Mouse (Mus musculus): ENCODE measurements around the gene Tmtc2. TPM values are rescaled to one million over a fixed set of nuclear protein-coding genes. Genes with fewer than 3 reads are reported as not detected.

Tmtc2 gene
- polyA plus RNA-seq, 1 experiment: 1.1 TPM

DNA sequence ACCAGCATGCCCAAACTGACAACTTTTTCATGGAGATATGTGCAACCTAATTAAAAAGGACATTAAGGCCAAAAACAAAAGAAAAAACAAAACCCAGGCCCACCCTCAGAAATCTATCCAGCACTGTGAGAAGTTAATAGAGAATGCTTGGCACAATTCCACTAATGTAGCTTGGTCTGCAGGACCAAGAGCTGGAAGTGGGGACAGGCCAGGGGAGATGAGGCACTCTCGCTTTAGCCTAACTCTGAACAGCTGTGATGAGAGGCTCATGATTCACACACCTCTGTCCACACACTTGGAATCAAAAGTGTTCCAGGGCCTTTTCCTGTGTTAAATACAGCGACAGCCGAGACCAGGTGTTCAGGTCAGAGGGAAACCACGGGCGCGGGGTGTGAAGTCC lies 79.0 kb downstream of the Tmtc2 start:
- Histone ChIP-seq H3K27ac (ENCODE audit: insufficient read depth, low read length) (no peak overlapping the region), H3K9ac (ENCODE audit: low read depth, poor library complexity, severe bottlenecking) (no peak overlapping the region), H3K9me3 (replicated peaks; ENCODE audit: control insufficient read depth, insufficient read depth, low read length, poor library complexity, severe bottlenecking) (no peaks in the 10 kb centered on the region), H3K36me3 (ENCODE audit: control insufficient read depth, insufficient read depth, low read length, poor library complexity, severe bottlenecking) (no peaks in the 10 kb centered on the region), H3K4me3 (ENCODE audit: low read depth, low read length) (no peak overlapping the region), H3K4me1 (ENCODE audit: control insufficient read depth, insufficient read depth, low read length) (no peaks in the 10 kb centered on the region), H3K27me3 (ENCODE audit: control insufficient read depth, insufficient read depth, low read length, poor library complexity, severe bottlenecking) (no peaks in the 10 kb centered on the region)
- TF ChIP-seq CTCF (IDR thresholded peaks at IDR 0.05; ENCODE audit: low read depth, low read length) (no peak), EP300 (IDR thresholded peaks at IDR 0.05; ENCODE audit: insufficient read depth, low read depth, low read length) (no peak), POLR2A (IDR thresholded peaks at IDR 0.05; ENCODE audit: insufficient read depth, low read length) (no peak)

DNA sequence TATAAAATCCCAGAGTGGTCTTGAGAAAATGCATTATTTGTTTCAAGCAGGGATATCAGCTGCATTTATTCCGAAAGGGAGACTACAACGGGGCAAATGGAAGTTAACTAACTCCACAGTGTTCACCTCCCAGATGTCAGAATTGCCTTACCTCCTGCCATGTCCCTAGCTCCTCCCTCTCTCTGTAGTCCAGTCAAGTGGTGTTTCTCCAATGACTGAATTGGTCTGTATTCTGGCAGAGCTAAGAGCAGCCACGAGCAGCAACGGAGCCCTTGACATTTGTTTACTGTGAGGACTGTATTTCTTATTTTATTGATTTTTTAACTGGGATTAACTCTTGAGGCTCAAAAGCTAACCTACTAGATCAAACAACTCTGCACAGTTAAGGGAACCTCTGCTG lies 81.8 kb downstream of the Tmtc2 start:
- H3K4me3 ChIP-seq (ENCODE audit: low read depth, low read length): no peak overlapping the region
- TF ChIP-seq POLR2A (IDR thresholded peaks at IDR 0.05; ENCODE audit: insufficient read depth, low read length): no peak
- TF ChIP-seq CTCF (IDR thresholded peaks at IDR 0.05; ENCODE audit: low read depth, low read length): no peak
- TF ChIP-seq EP300 (IDR thresholded peaks at IDR 0.05; ENCODE audit: insufficient read depth, low read depth, low read length): no peak
- no peaks in the 10 kb centered on the region for H3K4me1 ChIP-seq (ENCODE audit: control insufficient read depth, insufficient read depth, low read length)
- H3K27me3 ChIP-seq (ENCODE audit: control insufficient read depth, insufficient read depth, low read length, poor library complexity, severe bottlenecking): no peaks in the 10 kb centered on the region
- H3K27ac ChIP-seq (ENCODE audit: insufficient read depth, low read length): no peak overlapping the region
- no peaks in the 10 kb centered on the region for H3K36me3 ChIP-seq (ENCODE audit: control insufficient read depth, insufficient read depth, low read length, poor library complexity, severe bottlenecking)
- H3K9me3 ChIP-seq (replicated peaks; ENCODE audit: control insufficient read depth, insufficient read depth, low read length, poor library complexity, severe bottlenecking): no peaks in the 10 kb centered on the region
- no peak overlapping the region for H3K9ac ChIP-seq (ENCODE audit: low read depth, poor library complexity, severe bottlenecking)

DNA sequence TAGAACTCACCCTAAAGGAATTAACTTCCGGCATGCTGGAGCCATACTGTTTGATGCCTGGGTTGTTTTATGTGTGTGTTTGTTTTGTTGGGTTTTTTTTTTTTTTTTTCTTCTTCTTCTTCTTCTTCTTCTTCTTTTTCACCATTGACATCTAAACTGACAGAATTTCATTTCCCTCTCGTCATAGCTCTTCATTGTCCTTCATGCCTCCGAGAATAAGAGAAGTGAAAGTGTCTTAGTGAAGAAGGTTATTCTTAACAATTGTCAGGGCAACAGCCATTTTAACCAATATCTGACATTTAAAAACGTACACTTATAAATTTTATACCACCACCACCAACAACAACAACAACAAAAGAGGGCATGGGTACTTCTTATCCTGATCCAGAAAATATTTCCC lies 83.5 kb downstream of the Tmtc2 start:
- Histone ChIP-seq H3K27ac (ENCODE audit: insufficient read depth, low read length) (no peak overlapping the region), H3K9ac (ENCODE audit: low read depth, poor library complexity, severe bottlenecking) (no peak overlapping the region), H3K36me3 (ENCODE audit: control insufficient read depth, insufficient read depth, low read length, poor library complexity, severe bottlenecking) (no peaks in the 10 kb centered on the region), H3K4me3 (ENCODE audit: low read depth, low read length) (no peak overlapping the region), H3K4me1 (ENCODE audit: control insufficient read depth, insufficient read depth, low read length) (no peaks in the 10 kb centered on the region), H3K27me3 (ENCODE audit: control insufficient read depth, insufficient read depth, low read length, poor library complexity, severe bottlenecking) (no peaks in the 10 kb centered on the region), H3K9me3 (replicated peaks; ENCODE audit: control insufficient read depth, insufficient read depth, low read length, poor library complexity, severe bottlenecking) (no peaks in the 10 kb centered on the region)
- TF ChIP-seq EP300 (IDR thresholded peaks at IDR 0.05; ENCODE audit: insufficient read depth, low read depth, low read length) (no peak), CTCF (IDR thresholded peaks at IDR 0.05; ENCODE audit: low read depth, low read length) (no peak), POLR2A (IDR thresholded peaks at IDR 0.05; ENCODE audit: insufficient read depth, low read length) (no peak)

DNA sequence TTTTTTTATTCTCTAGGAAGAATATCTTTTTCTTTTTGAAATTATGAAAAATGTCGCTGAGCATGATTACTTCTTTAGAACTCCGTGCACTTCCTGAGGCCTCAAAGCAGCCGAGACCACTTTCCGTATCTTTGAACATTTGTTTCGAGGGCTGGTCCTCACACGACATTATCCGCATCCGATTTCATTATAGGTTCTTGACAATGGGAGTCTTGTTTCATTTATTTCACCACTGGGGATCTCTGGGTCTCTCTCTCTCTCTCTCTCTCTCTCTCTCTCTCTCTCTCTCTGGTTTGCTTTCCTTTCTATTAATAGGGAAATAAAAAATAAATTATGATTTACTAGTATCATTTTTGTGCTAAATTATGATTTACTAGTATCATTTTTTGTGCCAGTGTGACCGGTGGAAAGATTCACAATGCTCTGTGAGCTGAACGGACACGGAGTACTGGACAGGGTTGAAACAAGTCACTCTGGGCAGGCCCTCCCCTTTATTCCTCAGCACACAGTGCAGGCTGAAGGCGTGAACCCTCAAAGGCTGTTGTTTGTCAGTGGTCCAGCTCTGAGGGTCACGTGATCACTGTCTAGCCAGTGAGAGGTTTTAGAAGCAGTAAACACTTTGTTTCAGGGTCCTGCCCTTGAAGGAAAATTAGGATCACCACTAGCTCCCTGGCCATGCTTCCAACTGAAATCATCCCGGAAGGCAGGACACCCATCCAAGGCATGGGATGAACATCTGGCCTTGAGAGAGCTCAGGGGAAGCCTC lies 84.1 kb downstream of the Tmtc2 start:
- Histone ChIP-seq H3K27ac (ENCODE audit: insufficient read depth, low read length) (no peak overlapping the region), H3K9ac (ENCODE audit: low read depth, poor library complexity, severe bottlenecking) (no peak overlapping the region), H3K36me3 (ENCODE audit: control insufficient read depth, insufficient read depth, low read length, poor library complexity, severe bottlenecking) (no peaks in the 10 kb centered on the region), H3K27me3 (ENCODE audit: control insufficient read depth, insufficient read depth, low read length, poor library complexity, severe bottlenecking) (no peaks in the 10 kb centered on the region), H3K9me3 (replicated peaks; ENCODE audit: control insufficient read depth, insufficient read depth, low read length, poor library complexity, severe bottlenecking) (no peaks in the 10 kb centered on the region), H3K4me3 (ENCODE audit: low read depth, low read length) (no peak overlapping the region), H3K4me1 (ENCODE audit: control insufficient read depth, insufficient read depth, low read length) (no peaks in the 10 kb centered on the region)
- no peak for TF ChIP-seq EP300 (IDR thresholded peaks at IDR 0.05; ENCODE audit: insufficient read depth, low read depth, low read length)
- no peak for TF ChIP-seq POLR2A (IDR thresholded peaks at IDR 0.05; ENCODE audit: insufficient read depth, low read length)
- TF ChIP-seq CTCF (IDR thresholded peaks at IDR 0.05; ENCODE audit: low read depth, low read length): no peak

DNA sequence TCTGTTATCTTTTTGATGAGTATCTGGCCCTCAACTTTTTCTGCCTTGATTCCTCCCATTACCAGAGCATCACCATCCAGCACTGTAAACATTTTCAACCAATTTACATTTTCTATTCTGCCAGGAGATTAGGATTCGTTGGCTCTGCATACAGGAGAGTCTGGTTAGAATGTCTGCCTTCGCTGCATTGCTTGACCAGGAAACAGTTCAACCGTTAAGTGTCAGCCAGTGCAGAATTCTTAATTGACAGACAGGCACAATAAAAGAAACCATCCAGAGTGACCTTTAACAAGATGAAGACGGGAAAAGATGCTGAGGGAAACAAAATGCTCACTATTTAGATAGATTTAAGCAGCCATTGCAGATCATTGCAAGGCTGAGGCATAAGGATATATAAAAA lies 87.3 kb downstream of the Tmtc2 start:
- Histone ChIP-seq H3K4me3 (ENCODE audit: low read depth, low read length) (no peak overlapping the region), H3K36me3 (ENCODE audit: control insufficient read depth, insufficient read depth, low read length, poor library complexity, severe bottlenecking) (no peaks in the 10 kb centered on the region), H3K4me1 (ENCODE audit: control insufficient read depth, insufficient read depth, low read length) (no peaks in the 10 kb centered on the region), H3K27ac (ENCODE audit: insufficient read depth, low read length) (no peak overlapping the region), H3K27me3 (ENCODE audit: control insufficient read depth, insufficient read depth, low read length, poor library complexity, severe bottlenecking) (no peaks in the 10 kb centered on the region), H3K9ac (ENCODE audit: low read depth, poor library complexity, severe bottlenecking) (no peak overlapping the region), H3K9me3 (replicated peaks; ENCODE audit: control insufficient read depth, insufficient read depth, low read length, poor library complexity, severe bottlenecking) (no peaks in the 10 kb centered on the region)
- TF ChIP-seq CTCF (IDR thresholded peaks at IDR 0.05; ENCODE audit: low read depth, low read length) (no peak), EP300 (IDR thresholded peaks at IDR 0.05; ENCODE audit: insufficient read depth, low read depth, low read length) (no peak)

DNA sequence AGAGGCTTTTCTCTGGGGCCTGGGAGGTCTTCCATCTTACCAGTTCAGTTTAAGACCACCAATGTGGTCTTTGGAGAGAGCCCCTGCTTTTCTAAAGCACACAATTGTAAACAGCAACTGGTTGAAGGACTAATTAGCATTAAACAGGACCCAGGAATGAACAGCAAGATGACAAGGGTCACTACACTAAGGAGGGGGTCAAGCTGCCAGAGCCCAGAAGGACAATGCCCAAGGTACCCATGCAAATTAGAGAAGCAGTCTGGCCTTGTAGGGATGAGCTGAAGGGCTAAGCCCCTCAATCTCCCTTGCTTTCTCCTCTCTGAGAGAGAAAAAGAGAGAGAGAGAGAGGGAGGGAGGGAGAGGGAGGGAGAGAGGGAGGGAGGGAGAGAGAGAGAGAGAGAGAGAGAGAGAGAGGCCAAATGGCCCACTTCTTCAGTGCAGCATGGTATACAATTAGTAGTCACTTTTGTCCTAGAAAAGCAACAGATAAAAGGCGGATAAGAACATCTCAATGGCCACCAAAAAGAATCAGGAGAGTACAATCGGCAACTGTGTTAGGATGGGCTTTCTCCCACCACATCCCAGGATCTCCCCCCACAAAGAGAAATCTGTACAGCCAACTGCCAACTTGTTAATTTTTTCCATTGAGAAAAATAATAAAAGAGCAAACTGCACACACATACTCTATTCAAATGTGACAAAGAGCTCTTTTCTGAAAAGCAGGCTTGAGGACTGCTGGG lies 89.7 kb downstream of the Tmtc2 start:
- TF ChIP-seq POLR2A (IDR thresholded peaks at IDR 0.05; ENCODE audit: insufficient read depth, low read length) (no peak), EP300 (IDR thresholded peaks at IDR 0.05; ENCODE audit: insufficient read depth, low read depth, low read length) (no peak), CTCF (IDR thresholded peaks at IDR 0.05; ENCODE audit: low read depth, low read length) (no peak)
- Histone ChIP-seq H3K9me3 (replicated peaks; ENCODE audit: control insufficient read depth, insufficient read depth, low read length, poor library complexity, severe bottlenecking) (no peaks in the 10 kb centered on the region), H3K9ac (ENCODE audit: low read depth, poor library complexity, severe bottlenecking) (no peak overlapping the region), H3K27ac (ENCODE audit: insufficient read depth, low read length) (no peak overlapping the region), H3K27me3 (ENCODE audit: control insufficient read depth, insufficient read depth, low read length, poor library complexity, severe bottlenecking) (no peaks in the 10 kb centered on the region), H3K4me1 (ENCODE audit: control insufficient read depth, insufficient read depth, low read length) (no peaks in the 10 kb centered on the region), H3K36me3 (ENCODE audit: control insufficient read depth, insufficient read depth, low read length, poor library complexity, severe bottlenecking) (no peaks in the 10 kb centered on the region), H3K4me3 (ENCODE audit: low read depth, low read length) (no peak overlapping the region)

Data from ES-Bruce4 (cell line).